Mouse (Mus musculus) CH12.LX (cell line): ENCODE measurements around the gene Gtf3c3.

Experiments
- CHD2 ChIP-seq: IDR thresholded peaks from 2 replicates; pipeline ENCODE4 v1.6.1; 2011; ENCODE audit warnings: low read length, improper control_type of control experiment
- CTCF ChIP-seq, 2 experiments: IDR thresholded peaks in 1 of 2; conservative IDR thresholded peaks in 1 of 2; 2 replicates each; pipeline ENCODE4 v1.5.1; 2011 to 2012; ENCODE audit warnings: low read depth in 2 of 2, low read length in 2 of 2, improper control_type of control experiment in 1 of 2, inconsistent platforms in 1 of 2, mild to moderate bottlenecking in 1 of 2, moderate library complexity in 1 of 2
- E2F4 ChIP-seq: IDR thresholded peaks from 2 replicates; pipeline ENCODE4 v1.6.1; 2011; ENCODE audit warnings: low read depth, low read length, improper control_type of control experiment; ENCODE audit not compliant: insufficient replicate concordance
- HCFC1 ChIP-seq: IDR thresholded peaks from 2 replicates; pipeline ENCODE4 v1.6.1; 2012; ENCODE audit warnings: low read depth, mild to moderate bottlenecking, inconsistent platforms, low read length, improper control_type of control experiment
- KAT2A ChIP-seq: IDR thresholded peaks from 2 replicates; pipeline ENCODE4 v1.6.1; 2012; ENCODE audit warnings: low read length, improper control_type of control experiment, inconsistent platforms; ENCODE audit not compliant: insufficient replicate concordance
- MEF2A ChIP-seq: IDR thresholded peaks from 2 replicates; pipeline ENCODE4 v1.6.1; 2014; ENCODE audit warnings: low read depth, mild to moderate bottlenecking, inconsistent platforms, low read length, improper control_type of control experiment, borderline replicate concordance
- NELFE ChIP-seq: IDR thresholded peaks from 2 replicates; pipeline ENCODE4 v1.6.1; 2011; ENCODE audit warnings: low read depth, low read length, improper control_type of control experiment
- POLR2A ChIP-seq: IDR thresholded peaks from 2 replicates; pipeline ENCODE4 v1.6.1; 2011; ENCODE audit warnings: low read depth, mild to moderate bottlenecking, improper control_type of control experiment, low read length
- POLR2AphosphoS2 ChIP-seq: IDR thresholded peaks from 2 replicates; pipeline ENCODE4 v1.6.1; 2011; ENCODE audit warnings: low read depth, low read length, improper control_type of control experiment
- TCF12 ChIP-seq: IDR thresholded peaks from 2 replicates; pipeline ENCODE4 v1.6.1; 2014; ENCODE audit warnings: low read depth, mild to moderate bottlenecking, inconsistent platforms, low read length, improper control_type of control experiment
- ZKSCAN1 ChIP-seq: IDR thresholded peaks from 2 replicates; pipeline ENCODE4 v1.6.1; 2012; ENCODE audit warnings: low read depth, inconsistent platforms, low read length, improper control_type of control experiment, borderline replicate concordance
- ZMIZ1 ChIP-seq: IDR thresholded peaks from 2 replicates; pipeline ENCODE4 v1.6.1; 2012; ENCODE audit warnings: low read depth, mild to moderate bottlenecking, inconsistent platforms, low read length, improper control_type of control experiment

GRCm38 (mm10) chr1:54484744-54485420, 46.1 kb upstream of the Gtf3c3 start:
- TF ChIP-seq E2F4 (no peak), POLR2AphosphoS2 (no peak), MEF2A (no peak), TCF12 (no peak), NELFE (no peak), ZKSCAN1 (no peak), HCFC1 (no peak), CTCF (conservative IDR thresholded peaks at IDR 0.05 in 1 of 2, IDR thresholded peaks at IDR 0.05 in 1 of 2; ENCODE audit: low read depth in 2 of 2, low read length in 2 of 2) (no peak), ZMIZ1 (no peak), POLR2A (no peak), KAT2A (no peak), CHD2 (no peak)
